Mouse (Mus musculus) MEL (cell line): ENCODE results near the gene Aqp7.

Experiments used
- CHD2 ChIP-seq: IDR thresholded peaks from 2 replicates; pipeline ENCODE4 v1.6.1; 2011; ENCODE audit warnings: low read length, improper control_type of control experiment
- E2F4 ChIP-seq: IDR thresholded peaks from 2 replicates; pipeline ENCODE4 v1.6.1; 2011; ENCODE audit warnings: low read depth, low read length, improper control_type of control experiment, borderline replicate concordance
- TAL1 ChIP-seq: IDR thresholded peaks from 2 replicates; pipeline ENCODE4 v1.6.1; 2012; ENCODE audit warnings: mild to moderate bottlenecking, inconsistent platforms, low read length, moderate library complexity, mixed read lengths
- ZKSCAN1 ChIP-seq: IDR thresholded peaks from 2 replicates; pipeline ENCODE4 v1.6.1; 2012; ENCODE audit warnings: low read depth, mild to moderate bottlenecking, inconsistent platforms, low read length, improper control_type of control experiment, moderate library complexity

GRCm38 (mm10) chr4:41096169-41096568 lies 48.2 kb upstream of the Aqp7 start:
- TF ChIP-seq CHD2 (no peak), TAL1 (no peak), E2F4 (no peak), ZKSCAN1 (no peak)
